Mouse (Mus musculus) left cerebral cortex, adult 2 months (tissue): ENCODE measurements at regions not wholly inside any gene's neighbourhood (a gene's known extent, or its start where the extent isn't known, plus 50 kb on each side); places are given as distances from the start of the nearest gene placed in this dataset.

ENCODE experiments used
- DNase-seq, 2 experiments: peaks; one replicate each; pipeline ENCODE4 v3.0.0; 2021 to 2022; ENCODE audit warnings: low spot score in 2 of 2, mixed read lengths in 1 of 2; ENCODE audit errors: extremely low spot score in 1 of 2
- H3K27ac ChIP-seq: fragments of 200-600 bp; 2 replicates; pipeline ENCODE4 v1.8.1; 2022
- H3K4me3 ChIP-seq: fragments of 200-600 bp; 2 replicates; pipeline ENCODE4 v1.8.1; 2022
- CTCF ChIP-seq: fragments of 200-600 bp; IDR thresholded peaks from 2 replicates; pipeline ENCODE4 v1.8.1; 2022; ENCODE audit warnings: antibody characterized with exemption, mild to moderate bottlenecking, moderate library complexity
- intact Hi-C: fragments of 180-260 bp; cut with DNase I; formaldehyde crosslinking; loops from one replicate; pipeline ENCODE4 v1.15.1; 2025

DNA sequence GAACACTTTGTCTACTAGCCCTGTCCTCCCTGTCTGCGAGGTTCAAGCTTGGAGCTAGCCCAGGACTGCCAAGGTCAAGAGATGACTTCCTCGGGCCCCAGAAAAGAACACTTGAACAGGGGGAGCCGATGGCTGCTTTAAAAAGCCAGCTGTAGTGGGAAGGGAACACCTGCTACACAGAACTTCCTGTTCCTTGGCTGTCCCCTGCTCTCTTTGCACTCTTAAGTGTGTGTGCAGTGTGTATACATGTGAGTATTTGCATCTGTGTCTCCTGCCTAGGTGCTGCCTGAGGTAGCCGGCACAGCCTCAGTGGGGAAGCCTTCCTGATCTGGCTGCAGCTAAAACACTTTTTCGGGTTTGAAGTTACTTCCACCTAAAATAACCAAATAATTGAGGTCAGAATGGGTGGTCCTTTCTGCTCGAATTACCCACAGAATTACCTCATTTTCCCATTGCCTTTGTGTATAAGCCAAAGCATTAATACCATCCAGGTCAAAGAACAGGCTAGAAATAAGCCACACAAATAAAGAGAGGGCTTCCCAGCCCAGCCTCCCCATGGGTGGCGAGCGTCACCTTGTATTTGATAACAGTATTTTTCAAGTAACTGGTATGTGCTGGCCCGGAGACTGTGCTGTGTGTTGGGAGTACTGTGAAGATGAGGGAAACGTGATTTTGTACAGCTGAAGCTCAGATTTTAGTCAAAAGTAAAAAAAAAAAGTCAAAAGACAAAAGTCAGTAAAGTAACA, 84.2 kb upstream of the Lclat1 start:
- H3K4me3 ChIP-seq, result no peak overlapping the region
- intact Hi-C loops, result no loop called here
- H3K27ac ChIP-seq, result no peak overlapping the region
- no peak for DNase-seq
- no peak for TF ChIP-seq CTCF

- no peak overlapping the region for H3K27ac ChIP-seq
- intact Hi-C loops, result no loop called here
- TF ChIP-seq CTCF, result no peak
Measured at GRCm38 (mm10) chr17:73027122-73027521, 80.7 kb upstream of the Lclat1 start.

GRCm38 (mm10) chr17:73031796-73032195, 76.0 kb upstream of the Lclat1 start:
- intact Hi-C loops, result no loop called here
- Histone ChIP-seq H3K4me3 (no peak overlapping the region), H3K27ac (no peak overlapping the region)
- no peak for TF ChIP-seq CTCF
- DNase-seq, result no peak

More at GRCm38 (mm10) chr17:73027122-73027521, 80.7 kb upstream of the Lclat1 start:
- no peak for DNase-seq
- H3K4me3 ChIP-seq, result no peak overlapping the region

DNA sequence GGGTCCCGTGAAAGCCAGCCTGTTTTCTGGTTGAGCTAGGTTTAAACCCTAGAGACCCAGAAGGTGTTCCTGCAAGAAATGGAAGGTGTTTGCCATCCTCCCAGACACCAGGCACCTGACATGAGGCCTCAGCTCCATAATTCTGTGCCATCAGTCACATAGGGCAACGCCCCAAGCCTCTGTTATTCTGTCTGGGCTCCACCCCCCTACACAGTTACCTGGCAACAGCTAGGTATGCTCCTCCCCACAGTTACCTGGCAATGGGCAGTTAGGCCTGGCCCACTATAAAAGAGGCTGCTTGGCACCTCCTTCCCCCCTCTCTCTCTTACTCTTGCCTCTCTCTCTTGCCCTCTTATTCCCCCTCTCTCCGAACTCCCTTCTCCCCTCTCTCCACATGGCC, 75.5 kb upstream of the Lclat1 start:
- intact Hi-C loops, result no loop called here
- no peak for TF ChIP-seq CTCF
- Histone ChIP-seq H3K27ac (no peak overlapping the region), H3K4me3 (no peak overlapping the region)
- DNase-seq, result no peak

DNA sequence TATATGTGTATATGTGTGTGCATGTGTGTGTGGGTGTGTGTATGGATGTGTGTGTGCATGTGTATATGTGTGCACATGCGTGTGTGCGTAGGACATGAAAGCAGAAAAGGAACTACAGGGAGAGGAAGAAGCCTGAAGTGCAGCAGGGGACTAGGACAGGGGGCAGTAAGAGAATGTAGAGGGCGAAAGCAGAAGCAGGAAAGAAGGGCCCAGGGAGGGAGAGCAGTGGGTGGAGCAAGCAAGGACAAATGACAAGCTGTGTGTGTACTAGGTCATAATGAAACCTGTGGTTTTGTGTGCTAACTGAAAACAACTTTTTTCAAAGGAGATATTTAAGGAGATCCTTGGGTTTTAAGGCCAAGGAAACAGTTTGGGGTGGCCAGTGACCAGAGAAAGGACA, 73.4 kb upstream of the Lclat1 start:
- Histone ChIP-seq H3K4me3 (no peak overlapping the region), H3K27ac (peak overlapping the region; percentile 15; the same call in 1 of the 2 replicates)
- DNase-seq, result no peak
- intact Hi-C loops, result no loop called here
- TF ChIP-seq CTCF, result no peak

DNA sequence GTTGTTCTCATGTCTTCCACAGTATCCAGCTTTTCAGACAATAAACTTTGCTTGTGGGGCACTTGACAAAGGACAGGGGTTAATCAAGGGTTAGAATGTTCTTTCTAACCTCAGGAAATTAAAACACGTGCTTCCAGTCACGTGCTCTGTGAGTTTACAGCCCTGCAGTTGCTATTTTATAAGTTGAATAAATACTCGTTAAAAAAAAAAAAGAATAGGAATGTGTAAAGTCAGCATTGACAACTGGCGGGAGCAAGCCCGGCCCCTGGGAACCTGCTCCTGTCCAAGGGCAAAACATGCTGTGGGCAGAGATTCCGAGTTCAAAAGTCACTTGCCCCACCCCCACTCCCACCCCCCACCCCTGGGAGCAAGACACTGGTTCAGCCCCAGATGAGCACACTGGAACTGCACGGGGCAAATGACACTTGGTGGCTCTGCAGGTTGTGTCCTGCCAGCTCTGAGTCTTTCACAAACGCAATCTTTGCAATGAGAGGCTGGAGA, 72.8 kb upstream of the Lclat1 start:
- TF ChIP-seq CTCF, result no peak
- intact Hi-C loops, result no loop called here
- no peak for DNase-seq
- Histone ChIP-seq H3K27ac (no peak overlapping the region; the same call in 1 of the 2 replicates), H3K4me3 (no peak overlapping the region)

DNA sequence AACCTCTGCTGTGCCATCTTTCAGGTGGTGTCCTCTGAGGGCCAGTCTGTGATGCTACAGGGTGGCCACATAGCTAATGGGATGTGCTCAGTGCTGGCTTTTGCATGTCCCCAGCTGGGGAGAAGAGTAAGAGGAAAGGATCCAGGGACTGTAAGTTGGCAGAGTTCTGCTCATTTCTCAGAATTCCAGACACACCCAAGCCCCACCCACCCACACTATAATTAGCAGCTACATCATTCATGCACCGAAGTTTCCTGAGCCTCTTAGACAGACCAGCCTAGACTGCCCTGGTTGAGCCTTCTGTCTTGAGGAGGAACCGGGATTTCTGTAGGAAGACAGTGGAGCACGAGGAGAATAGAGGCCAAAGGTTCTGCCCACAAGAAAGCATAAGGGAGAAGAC, 70.9 kb upstream of the Lclat1 start:
- Histone ChIP-seq H3K27ac (no peak overlapping the region), H3K4me3 (no peak overlapping the region)
- no peak for TF ChIP-seq CTCF
- intact Hi-C loops, result no loop called here
- DNase-seq, result no peak

GRCm38 (mm10) chr17:73038586-73038985, 69.2 kb upstream of the Lclat1 start:
- H3K27ac ChIP-seq, result no peak overlapping the region
- TF ChIP-seq CTCF, result no peak
- H3K4me3 ChIP-seq, result no peak overlapping the region
- no peak for DNase-seq
- intact Hi-C loops, result no loop called here

GRCm38 (mm10) chr17:73044918-73045580, 62.7 kb upstream of the Lclat1 start:
- peak in 1 of 2 experiments; percentile 38 for DNase-seq
- no peak for TF ChIP-seq CTCF
- intact Hi-C loops, result no loop called here
- no peak overlapping the region for H3K4me3 ChIP-seq
- H3K27ac ChIP-seq, result no peak overlapping the region

GRCm38 (mm10) chr17:73046985-73047384, 60.8 kb upstream of the Lclat1 start:
- Histone ChIP-seq H3K27ac (no peak overlapping the region), H3K4me3 (no peak overlapping the region)
- intact Hi-C loops, result no loop called here
- no peak for TF ChIP-seq CTCF
- no peak for DNase-seq

DNA sequence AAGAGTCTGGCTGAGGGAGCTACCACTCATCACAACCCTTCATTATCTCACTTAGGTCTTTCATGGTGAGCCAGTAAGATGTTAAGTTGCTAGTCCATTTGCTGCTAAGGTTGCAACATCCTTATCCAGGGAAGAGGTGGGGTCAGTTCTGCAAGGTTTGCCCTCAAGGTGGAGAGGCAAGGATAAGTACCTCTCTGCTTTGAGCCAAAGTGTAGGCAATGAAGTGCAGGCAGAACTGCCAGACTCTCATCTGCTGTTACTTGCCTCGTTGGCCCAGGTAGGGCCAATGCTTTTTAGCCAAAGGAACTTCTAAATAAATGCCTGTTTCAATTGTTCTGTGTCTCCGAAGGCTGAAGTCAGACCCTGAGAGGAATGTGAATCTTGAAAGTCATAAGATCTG, 59.6 kb upstream of the Lclat1 start:
- Histone ChIP-seq H3K4me3 (no peak overlapping the region), H3K27ac (no peak overlapping the region)
- no peak for DNase-seq
- TF ChIP-seq CTCF, result no peak
- intact Hi-C loops, result no loop called here

DNA sequence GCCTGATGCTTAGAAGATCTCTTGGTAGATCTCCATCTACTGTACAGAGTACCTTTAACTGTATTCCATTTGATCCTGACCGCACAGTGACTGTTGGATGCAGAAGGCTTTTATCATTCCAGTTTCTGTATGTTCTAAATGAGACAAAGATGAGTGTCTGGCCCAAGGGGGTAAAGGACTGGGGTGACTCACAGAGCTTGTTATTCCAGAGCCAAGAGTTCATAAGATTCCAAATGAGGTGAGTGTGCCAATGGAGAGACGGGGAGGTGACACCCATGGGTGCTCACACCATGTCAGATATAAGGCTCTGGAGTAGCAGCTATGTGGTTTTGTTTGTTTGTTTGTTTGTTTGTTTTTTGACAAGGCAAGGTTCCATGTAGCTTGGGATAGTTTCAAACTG, 54.8 kb upstream of the Lclat1 start:
- no peak for DNase-seq
- Histone ChIP-seq H3K27ac (no peak overlapping the region), H3K4me3 (no peak overlapping the region)
- intact Hi-C loops, result no loop called here
- no peak for TF ChIP-seq CTCF
